Mouse (Mus musculus) MN1 (cell line): ENCODE results near the gene Pld2.
"Not testable (repeated sequence)": the region's sequence is repeated elsewhere in the genome, so short reads cannot be mapped to it uniquely, and the experiment has no call there.

Experiments
- DNase-seq: peaks from one replicate; pipeline ENCODE4 v3.0.0-alpha.2; 2016; ENCODE audit warnings: low spot score

The Pld2 gene

DNA sequence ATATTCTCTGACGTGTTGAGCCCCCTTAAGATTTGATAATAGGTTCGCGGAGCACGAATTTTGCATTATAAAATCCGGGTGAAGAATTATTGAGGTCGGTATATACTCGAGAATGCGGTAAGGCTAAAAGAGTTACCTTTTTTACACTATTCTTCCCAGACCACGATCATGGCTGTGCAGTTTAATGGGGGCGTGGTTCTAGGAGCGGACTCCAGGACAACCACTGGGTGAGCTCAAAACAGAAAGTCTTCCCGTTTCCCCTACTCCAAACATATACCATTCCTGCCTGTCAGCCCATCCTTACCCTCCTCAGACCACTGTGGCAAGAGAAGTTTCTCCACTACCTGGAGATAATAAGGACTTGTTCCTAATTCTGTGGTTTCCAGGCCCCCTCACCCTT, 14.1 kb upstream of the Pld2 start:
- peak; percentile 62 for DNase-seq

DNA sequence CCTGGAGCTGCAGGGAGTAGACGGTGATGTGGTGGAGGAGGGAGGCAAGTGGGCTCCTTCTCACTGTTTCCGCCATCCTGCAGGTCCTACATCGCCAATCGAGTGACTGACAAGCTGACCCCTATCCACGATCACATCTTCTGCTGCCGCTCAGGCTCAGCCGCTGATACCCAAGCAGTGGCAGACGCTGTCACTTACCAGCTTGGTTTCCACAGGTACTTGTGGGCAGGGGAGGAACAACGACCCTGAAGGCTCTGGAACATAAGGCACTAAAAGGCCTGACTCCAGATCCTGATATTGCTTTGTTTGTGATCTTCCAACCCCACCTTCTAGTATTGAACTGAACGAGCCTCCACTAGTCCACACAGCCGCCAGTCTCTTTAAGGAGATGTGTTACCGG, 13.7 kb upstream of the Pld2 start:
- no peak for DNase-seq

DNA sequence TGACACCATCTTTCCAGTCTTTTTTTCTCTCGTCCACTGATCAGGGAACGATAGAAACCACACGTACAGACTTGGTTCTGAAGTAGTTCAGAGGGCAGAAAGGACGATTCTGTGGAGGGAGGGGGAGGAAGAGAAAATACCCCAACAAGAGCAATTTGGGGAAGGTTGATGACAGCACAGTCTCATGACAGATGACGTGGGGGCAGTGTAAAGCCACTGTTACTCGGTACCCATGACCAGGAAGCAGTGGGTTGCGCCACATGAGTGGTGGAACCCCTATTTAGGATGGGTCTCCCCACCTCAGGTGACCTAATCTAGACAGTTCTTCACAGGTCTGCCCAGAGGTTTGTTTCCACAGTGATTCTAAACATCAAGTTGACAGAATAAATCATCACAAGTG, 11.3 kb upstream of the Pld2 start:
- DNase-seq = no peak

DNA sequence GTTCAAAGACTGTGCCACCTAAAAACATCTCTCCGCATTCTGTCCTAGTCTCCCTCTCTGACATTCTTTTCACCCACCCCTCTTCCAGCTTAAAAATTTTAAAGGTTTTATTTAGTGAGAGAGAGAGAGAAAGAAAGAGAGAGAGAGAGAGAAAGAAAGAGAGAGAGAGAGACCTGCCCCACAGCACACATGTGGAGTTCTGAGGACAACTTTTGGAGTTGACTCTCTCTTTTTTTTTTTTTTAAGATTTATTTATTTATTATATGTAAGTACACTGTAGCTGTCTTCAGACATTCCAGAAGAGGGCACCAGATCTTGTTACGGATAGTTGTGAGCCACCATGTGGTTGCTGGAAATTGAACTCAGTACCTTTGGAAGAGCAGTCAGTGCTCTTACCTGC, 8.8 kb upstream of the Pld2 start:
- not testable (repeated sequence) for DNase-seq

DNA sequence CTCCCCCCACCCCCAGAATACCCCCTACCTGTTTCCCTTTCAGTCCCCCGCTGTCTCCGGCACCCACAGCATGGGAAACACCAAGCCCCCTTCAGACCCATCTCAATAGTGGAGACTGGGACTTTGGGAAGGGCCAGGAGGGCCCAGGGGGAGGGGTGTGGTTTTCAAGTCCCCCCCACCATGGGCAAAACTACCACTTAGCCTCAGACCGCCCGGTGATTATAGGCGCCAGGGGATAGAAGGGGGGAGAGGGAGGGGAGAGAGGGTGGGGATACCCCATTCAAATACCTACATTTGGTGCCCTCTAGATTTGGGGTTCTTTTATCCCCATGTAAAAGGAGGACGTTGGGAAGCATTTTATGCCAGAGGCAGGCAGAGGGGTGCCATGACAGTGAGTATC, 7.0 kb upstream of the Pld2 start, which contains the start of gene Gm40193:
Gene Gm40193, minus strand, starts transcription at position 101 of the 400 bp plus-strand sequence.
- no peak for DNase-seq

DNA sequence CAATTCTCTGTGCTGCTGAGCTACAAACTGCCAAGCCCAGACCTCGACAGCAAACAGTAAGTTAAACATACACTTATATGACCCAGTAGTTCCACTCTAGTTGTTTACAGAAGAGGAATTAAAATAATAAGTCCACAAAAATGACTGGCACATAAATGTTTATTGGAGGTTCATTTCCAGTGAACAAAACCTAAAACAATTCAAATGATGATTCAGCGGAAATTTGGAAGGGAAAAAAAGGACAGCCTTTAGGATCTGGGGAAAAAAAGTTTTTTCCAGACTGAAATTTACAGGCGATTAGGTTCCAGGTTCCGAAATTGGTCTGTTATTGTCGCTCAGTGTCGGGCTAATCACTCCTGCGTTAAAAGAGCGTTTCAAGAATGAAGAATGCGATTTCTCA, 441 bp upstream of the Pld2 start:
- no peak for DNase-seq

DNA sequence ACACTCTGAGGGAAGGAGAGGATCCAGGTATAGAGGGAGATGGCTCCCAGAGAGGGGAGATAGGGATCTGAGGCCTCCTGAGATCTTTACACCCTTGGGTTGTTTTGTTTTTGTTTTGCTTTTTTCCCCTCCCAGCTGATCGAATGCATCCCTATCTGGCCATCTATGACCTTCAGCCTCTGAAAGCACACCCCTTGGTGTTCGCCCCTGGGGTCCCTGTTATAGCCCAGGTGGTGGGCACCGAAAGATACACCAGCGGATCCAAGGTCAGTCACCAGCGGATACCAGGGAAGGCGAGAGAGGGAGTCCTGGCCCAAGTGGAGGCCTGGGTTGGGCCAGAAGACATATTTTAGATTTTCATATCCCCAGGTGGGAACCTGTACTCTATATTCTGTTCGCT, 1.1 kb downstream of the Pld2 start:
- no peak for DNase-seq

DNA sequence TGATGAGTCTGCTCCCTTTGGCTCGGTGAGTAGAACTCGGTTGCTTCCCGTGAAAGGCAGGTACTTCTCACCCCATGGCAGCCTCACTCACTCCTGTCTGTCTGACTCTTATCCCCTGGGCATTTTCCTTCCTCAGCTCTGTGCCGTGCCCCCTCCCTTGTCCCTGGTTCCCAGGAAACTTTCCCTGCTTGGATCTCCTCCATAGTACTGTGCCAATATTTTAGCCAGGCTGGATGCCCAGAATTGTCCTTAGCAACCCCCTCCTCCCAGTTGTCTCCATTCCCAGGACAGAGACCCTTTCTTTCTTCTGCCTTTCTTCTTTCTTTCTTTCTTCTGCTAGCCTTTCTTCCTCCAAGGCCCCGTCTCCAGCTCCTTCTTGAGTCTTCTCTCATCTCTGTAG, 1.6 kb downstream of the Pld2 start:
- no peak for DNase-seq

DNA sequence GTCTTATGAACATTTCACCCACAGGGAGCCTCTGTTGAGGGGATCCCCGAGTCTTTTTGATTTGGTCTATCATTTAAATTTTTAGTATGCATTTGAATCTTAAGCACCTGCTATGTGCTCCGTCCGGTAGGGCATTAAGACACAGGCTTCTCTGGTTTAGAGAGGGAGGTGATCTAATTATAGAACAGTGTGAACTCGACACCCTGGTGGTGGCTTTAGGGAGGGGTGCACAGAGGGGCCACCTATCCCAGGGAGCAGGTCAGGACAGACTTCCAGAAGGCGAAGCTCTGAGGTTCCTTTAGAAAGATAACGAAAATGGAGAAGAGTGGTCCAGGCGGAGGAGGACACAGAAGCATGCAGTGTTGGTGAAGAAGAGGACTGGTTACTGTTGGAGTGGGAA, 4.6 kb downstream of the Pld2 start:
- DNase-seq = no peak

DNA sequence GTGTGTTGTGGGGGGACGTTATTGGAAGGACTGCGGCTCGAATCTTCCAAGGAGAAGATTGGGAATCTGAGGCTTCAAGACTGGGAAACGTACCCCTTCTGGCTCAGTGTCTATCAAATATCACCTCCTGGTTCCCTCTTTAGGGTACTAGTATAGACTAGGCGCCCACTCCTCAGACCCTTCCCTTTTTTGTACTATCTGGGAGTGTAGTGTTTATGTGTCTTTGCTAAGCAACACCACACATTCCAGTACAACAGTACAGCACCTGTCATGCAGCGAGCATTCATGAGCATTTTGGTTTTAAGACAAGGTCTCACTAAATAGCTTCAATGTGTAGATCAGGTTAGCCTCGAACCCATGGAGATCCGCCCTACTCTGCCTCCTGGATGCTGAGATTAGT, 11.7 kb downstream of the Pld2 start:
- no peak for DNase-seq

DNA sequence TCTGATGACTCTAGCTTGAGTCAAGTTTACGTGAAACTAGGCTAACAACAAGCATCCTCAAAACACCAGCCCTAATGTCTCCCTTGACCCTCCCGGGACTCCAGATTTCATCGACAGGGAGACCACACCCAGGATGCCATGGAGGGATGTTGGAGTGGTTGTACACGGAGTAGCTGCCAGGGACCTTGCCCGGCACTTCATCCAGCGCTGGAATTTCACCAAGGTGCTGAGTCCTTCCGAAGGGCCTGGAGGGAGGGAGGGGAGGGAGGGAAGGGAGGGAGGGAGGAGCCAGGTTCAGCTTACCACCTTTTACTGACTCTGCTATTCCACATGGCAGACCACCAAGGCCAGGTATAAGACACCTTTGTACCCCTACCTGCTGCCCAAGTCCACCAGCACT, 14.1 kb downstream of the Pld2 start:
- DNase-seq = no peak

DNA sequence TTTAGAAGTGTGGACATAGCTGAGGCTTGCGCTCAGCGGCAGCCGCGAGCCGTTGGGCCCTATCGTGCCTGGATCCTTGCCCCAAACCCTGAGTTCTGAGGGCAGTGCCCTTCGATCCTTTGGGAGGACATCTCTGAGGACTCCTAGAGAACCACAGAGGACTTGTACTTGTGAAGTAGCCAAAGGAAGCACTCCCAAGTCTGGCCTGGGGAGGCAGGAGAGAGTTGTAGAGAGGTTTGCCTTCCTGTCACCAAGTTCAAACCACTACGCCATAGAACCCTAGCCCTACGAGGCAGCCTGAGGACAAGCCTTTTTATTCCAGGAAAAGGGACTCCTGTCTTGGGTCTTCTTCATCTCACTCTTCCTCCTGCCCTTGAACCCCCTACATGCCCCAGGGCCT, 17.7 kb downstream of the Pld2 start:
- no peak for DNase-seq

DNA sequence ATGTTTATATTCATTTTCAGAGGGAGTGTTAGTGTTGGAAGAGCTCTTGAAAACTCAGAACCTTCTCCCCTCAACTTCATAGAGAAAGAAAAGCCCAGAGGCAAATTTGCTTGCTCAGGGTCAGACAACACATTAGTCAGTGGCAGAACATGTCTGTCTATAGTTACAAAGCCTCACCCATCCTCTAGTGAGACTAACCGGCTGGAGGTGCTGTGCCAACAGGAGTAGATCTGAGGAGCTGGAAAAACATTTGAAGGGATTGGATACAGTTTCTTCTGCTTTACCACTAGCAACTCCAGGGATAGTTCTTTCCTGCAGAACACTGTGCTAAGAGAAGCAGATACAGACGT, 22.0 kb downstream of the Pld2 start:
- no peak for DNase-seq

DNA sequence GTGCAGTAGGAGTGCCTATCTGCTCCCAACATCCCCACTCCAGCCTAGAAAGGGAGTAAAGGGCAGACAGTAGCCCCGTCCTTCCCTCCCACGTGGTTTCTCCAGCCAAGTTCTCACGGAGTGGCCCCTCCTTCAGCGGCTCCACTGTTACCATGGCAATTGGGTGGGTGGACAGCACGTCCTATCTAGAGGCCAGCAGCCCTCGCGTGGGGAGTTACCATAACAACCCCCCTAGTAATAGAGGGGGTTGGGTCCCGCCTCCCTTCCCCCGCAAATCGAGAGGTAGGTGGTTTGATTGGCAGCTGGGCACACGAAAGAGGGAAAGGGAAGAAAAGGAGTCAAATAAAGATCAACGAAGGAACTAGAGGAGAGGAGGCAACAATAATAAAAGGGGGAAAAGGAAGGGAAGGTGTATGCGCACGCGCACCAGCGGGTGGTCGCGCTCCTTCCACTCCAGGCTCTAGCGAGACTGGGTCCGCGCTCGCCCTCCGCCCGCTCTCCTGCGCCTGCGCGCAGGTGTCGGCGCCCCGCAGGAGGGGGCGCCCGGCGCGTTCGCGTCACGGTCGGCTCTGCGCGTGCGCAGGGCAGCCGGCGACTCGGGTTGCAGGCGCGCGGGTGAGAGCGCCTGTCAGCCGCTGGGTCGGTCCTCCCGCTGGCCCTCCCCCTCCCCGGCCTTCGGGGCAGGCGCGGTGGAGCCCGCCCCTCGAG, 22.6 kb downstream of the Pld2 start, which contains the start of gene Mink1:
Gene Mink1, plus strand, starts transcription at position 595 of the 708 bp plus-strand sequence.
- peak; percentile 92 for DNase-seq

DNA sequence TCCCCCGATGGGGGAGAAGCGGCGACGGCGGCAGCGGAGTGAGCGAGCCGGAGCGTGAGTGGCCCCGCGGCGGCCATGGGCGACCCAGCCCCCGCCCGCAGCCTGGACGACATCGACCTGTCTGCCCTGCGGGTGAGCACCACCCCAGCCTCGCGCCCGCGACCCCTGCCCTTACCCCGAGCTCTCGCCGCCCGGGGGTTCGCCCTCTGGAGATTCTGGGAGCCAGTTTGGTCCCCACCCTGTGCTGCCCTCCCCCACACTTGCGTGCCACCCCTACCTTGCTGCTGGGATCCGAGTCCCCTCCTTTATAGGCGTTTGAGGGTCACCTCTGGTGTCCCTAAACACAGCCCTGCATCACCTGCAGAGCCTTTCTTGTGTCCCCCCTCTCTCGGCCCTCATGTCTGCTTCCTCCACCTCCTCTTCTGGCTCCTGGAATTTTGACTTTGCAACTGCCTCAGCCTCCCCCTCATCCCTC, 23.2 kb downstream of the Pld2 start:
- no peak for DNase-seq

DNA sequence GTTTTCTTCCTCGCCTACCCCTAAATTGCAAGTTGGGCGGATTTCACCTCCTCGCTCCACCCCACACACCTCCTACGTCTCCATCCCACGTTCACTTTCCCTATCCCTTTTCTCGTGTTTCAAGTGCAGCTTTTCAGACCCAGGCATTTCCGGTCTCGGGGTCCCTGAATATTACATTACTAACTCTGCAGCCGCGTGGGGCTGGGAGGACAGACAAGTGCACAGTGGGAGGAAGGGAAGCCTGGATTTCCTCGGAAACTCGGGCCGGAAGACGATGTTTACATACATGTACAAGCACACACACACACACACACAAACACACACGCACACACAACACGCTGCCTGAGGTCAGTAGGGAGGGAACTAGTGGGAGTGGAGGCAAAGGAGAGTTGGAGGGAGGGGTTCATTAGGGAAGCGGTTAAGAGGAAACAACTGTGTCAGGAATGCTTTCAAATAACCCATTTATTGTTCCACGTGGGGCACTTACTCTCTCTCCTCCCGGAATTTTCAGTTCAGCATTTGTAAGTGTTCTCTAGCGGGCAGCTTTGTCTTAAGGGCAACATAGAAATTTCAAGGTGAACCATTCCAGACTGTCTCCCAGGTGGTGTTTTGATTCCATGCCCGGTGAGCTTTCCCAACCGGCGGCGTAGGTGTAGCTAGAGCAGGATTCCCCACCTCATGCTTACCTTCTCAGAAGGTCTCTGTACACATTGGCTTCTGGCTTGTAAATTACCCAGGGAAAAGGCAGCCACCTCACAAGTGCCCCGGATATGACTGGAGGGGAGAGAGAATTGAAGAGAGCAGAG, 23.8 kb downstream of the Pld2 start:
- peak; percentile 32 for DNase-seq

DNA sequence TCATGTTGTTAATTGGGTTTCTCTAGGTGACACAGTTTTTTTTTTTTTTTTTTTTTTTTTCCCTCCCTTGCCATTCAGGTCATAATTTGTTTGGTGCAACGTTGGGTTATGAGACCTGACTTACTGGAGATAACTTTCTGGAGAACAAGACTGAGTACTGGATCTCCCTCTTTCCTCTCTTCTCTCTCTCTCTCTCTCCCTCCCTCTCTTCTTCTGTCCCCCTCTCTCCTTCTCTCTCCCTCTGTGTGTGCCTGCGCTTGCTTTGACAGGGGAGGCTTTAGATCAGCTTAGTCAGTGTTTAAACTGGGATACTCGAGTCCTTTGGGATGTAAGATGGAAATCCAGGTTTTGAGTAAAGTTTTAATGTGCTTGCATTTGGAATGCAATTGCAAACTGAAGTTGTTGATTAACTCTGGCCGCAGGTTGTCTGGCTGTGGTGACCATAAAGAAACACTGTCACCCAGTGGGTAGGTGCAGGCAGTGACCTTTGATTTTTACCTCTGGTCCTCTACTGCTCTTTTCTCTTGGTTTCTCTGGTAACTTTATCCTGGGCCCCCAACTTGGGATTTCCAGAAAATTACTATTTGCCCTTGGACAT, 24.5 kb downstream of the Pld2 start:
- no peak for DNase-seq

DNA sequence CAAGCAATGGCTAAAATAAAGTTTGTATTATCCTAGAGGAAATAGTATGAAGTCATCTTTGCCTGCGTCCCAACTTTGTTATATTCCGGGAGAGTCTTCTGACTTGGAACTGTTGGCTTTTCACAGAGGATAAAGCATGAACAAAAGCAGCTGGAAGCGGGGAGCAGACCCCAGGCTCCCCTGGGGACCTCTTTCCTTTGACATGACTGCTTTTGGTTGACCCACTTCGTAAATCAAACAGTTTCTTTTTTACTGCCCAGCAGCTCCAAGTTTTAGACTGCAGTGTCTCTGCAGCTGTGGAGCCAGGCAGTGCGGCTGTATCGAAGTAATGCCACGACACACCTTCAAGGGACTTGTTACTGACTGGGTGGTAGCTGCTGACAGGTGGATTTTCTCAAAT, 26.7 kb downstream of the Pld2 start:
- DNase-seq = no peak

DNA sequence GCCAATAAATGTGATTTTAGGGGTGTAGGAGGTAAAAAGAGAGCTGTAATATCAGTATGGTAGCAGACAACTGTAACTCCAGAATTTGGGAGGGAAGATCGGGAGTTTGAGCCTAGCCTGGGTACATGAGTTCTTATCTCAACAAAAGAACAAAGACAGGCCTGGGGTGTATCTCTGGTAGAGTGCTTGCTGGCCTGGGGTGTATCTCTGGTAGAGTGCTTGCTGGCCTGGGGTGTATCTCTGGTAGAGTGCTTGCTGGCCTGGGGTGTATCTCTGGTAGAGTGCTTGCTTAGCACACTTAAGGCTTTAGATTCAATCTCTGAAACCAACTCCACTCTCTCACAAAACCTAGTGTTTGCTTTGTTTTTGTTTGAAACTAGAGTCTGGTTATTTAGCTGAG, 30.8 kb downstream of the Pld2 start:
- DNase-seq = not testable (repeated sequence)

DNA sequence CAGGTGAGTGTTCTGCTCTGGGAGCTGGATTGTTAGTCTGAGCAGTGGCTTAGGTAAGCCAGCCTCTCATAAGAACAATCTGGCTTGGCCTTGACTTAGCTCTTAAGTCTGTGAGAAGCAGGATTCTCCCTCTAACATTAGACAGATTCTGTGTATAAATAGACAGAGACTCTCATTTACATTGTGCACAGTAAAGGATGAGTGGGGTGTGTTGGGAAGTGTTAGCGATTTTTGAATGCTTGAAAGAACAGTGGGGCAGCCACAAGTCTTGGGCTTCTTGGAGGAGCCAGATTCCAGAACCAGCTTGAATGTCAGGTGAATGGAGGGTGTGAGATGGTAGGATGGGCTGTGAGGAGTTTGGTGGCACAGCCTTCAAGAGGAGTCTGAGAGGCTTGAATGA, 31.8 kb downstream of the Pld2 start:
- no peak for DNase-seq

DNA sequence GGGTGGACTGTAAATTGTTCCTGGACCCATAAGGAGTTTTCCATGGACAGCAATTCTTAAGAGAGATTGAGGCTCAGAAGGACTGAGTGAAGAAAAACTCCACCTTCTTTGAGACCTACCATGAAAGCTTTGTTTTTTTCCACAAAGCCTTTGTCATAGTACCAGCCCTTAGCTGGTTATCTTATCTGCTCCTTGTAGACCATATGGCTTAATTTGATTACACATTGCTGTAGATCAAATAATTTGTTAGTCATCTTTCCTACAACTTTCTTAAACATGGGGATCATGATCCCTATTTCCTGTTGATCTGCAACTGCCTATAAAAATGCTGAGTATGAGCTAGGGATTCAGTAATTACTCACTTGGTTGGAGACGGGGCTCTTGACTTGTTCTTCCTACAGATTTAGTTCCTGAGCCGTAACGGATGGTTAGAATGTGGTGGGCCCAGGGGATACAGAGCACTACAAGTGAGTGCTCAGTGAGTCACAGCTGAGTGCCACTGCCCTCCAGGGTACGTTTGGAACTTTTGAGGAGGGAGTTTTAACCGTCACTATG, 32.6 kb downstream of the Pld2 start:
- DNase-seq = peak; percentile 17

DNA sequence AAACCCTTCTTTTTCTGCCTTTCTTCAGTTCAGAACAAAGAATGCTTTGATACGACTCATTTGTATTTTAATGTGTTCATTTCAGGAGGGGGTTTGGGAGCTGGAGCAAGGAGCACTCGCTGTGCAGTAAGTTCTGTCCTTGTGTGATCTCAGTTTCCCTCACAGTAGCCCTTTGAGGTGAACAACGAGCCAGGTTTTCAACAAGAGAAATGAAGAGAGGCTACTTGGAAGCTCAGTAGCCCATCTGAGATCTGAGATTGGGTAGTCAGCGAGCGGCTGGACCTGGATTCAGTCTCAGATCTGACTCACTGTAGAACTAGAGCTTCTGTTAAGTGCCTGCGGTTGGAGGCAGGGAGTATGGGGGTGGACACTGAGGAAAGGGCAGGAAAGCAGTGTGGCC, 34.0 kb downstream of the Pld2 start:
- no peak for DNase-seq

DNA sequence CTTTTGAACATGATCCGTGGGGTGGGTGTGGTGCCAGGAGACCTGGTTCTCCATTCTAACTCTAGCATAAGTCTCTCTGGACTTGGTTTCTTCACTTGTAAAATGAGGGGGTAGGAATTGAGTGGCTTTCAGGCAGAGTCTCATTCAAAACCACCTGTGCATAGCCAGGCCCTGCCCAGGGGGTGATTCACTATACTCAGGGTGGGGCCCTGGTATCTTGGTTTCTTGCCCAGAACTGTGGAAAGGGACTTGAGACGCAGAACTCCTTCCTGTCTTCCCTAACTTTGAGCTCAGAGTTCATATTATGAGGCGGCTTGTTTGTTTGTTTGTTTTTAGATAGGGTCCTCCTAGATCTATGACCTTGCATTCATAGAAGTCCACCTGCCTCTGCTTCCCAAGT, 37.3 kb downstream of the Pld2 start:
- no peak for DNase-seq
